Mouse (Mus musculus) heart, embryonic 10.5 days (tissue): ENCODE results near the gene Nupr1l. TPM values are rescaled to one million over a fixed set of nuclear protein-coding genes. Genes with fewer than 3 reads are reported as not detected.
A peak's percentile ranks its signal among the peaks of the same experiment; 100 is the strongest.
"Not testable (repeated sequence)": the region's sequence is repeated elsewhere in the genome, so short reads cannot be mapped to it uniquely, and the experiment has no call there.

Experiments used
- DNase-seq: peaks from one replicate; pipeline ENCODE4 v3.0.0-alpha.2; 2017; ENCODE audit warnings: low spot score
- H3K27ac ChIP-seq: fragments of 300-500 bp; sonication (generic); 2 replicates; pipeline ENCODE4 v1.5.1; 2016; ENCODE audit warnings: mild to moderate bottlenecking
- H3K27me3 ChIP-seq: fragments of 300-500 bp; sonication (generic); 2 replicates; pipeline ENCODE4 v1.6.1; 2016; ENCODE audit warnings: mild to moderate bottlenecking; ENCODE audit not compliant: poor library complexity, insufficient read depth, severe bottlenecking
- H3K36me3 ChIP-seq: fragments of 300-500 bp; sonication (generic); 2 replicates; pipeline ENCODE4 v1.6.1; 2016; ENCODE audit warnings: mild to moderate bottlenecking, moderate library complexity
- H3K4me1 ChIP-seq: fragments of 300-500 bp; sonication (generic); 2 replicates; pipeline ENCODE4 v1.6.1; 2016; ENCODE audit warnings: mild to moderate bottlenecking
- H3K4me3 ChIP-seq: fragments of 300-500 bp; sonication (generic); 2 replicates; pipeline ENCODE4 v1.5.1; 2016; ENCODE audit warnings: mild to moderate bottlenecking, moderate library complexity
- H3K9me3 ChIP-seq: fragments of 300-500 bp; sonication (generic); 2 replicates; pipeline ENCODE4 v1.6.1; 2016; ENCODE audit warnings: mild to moderate bottlenecking, moderate library complexity
- WGBS: fragments of 180-500 bp; shearing (Covaris S2); methylation state at CpG from one replicate; pipeline ENCODE4 v1.1.7; 2016; 5-methylcytosine and 5-hydroxymethylcytosine counted together
- polyA plus RNA-seq: library from polyadenylated mRNA; unstranded; fragments of >200 nt; fragmentation: Nextera tagmentation; extraction: Ambion mirVana; gene quantifications from 2 replicates; pipeline ENCODE4 v1.2.1, GENCODE M21; 2016

Gene Nupr1l
- polyA plus RNA-seq, 1 experiment from 2014 or later, result 1.8 TPM

DNA sequence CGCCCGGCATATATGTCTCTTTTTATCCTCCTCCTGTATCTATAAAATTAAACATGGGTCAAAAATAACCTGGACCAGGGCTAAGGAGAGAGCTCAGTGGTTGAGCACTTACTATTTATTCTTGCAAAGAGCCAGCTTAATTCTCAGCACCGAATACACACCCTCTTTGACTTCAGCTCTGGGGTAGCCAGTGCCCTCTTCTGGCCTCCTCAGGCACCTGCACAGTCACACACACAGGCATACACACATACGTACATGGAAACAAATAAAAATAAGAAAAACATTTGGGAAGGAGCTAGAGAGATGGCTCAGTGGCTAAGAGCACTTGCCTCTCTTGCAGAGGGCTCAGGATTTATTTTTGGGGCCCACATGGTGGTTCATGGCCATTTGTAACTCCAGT is 13.6 kb downstream of the Nupr1l start:
- H3K4me3 ChIP-seq, result no peak overlapping the region
- no peaks in the 10 kb centered on the region for H3K9me3 ChIP-seq
- WGBS, result 90% methylated on average over 4 of the region's 4 CpGs
- no peaks in the 10 kb centered on the region for H3K4me1 ChIP-seq
- H3K27me3 ChIP-seq, result no peaks in the 10 kb centered on the region
- H3K27ac ChIP-seq, result no peak overlapping the region
- no peak for DNase-seq
- H3K36me3 ChIP-seq, result no peaks in the 10 kb centered on the region

DNA sequence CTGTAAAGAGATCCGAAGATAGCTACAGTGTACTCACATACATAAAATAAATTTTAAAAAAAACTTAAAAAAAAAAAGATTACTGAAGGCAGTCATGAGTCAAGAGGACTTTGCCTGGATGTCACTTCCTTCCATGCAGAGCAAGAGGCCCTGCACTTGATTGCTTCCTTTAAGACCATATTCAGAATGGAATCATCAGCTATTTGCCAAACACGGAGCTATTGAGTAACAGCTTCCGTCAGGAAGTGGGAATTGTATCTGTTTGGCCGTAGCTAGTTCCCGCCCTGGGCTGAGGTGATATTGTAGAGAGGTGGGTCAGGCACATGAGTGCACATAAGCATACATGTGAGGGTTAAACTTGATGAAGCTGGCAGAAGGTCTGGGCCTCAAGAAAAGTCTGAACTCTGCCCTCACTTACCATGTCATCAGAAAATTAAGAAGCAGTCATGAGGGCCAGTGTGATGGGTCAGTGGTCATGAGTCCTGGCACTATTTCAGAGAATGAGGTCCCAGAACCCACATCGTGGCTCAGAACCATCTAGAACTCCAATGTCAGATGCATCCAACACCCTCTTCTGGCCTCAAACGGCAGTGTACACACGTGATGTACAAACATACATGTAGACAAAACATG is 16.6 kb downstream of the Nupr1l start:
- WGBS, result 83% methylated on average over 8 of the region's 8 CpGs
- Histone ChIP-seq H3K4me1 (no peaks in the 10 kb centered on the region), H3K36me3 (no peaks in the 10 kb centered on the region), H3K4me3 (no peak overlapping the region), H3K9me3 (no peaks in the 10 kb centered on the region), H3K27me3 (no peaks in the 10 kb centered on the region), H3K27ac (no peak overlapping the region)
- DNase-seq, result no peak

DNA sequence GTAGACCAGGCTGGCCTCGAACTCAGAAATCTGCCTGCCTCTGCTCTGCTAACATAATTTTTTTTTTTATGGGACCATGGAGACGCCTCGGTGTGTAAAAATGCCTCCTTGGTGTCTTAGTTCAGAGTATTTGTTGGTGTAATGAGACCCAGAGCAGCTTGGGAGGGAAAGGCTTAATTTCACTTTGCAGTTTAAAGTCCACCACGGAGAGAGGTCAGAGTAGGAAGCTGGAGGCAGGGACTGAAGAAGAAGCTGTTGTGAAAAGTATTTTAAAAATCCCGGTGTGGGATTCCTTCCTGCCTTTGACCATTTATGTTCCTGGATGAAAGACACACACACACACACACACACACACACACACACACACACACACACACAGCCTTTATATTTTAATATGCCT is 17.6 kb downstream of the Nupr1l start:
- WGBS, result 71% methylated on average over 5 of the region's 5 CpGs
- no peak overlapping the region for H3K4me3 ChIP-seq
- H3K4me1 ChIP-seq, result no peaks in the 10 kb centered on the region
- no peaks in the 10 kb centered on the region for H3K27me3 ChIP-seq
- no peak overlapping the region for H3K27ac ChIP-seq
- no peak for DNase-seq
- no peaks in the 10 kb centered on the region for H3K9me3 ChIP-seq
- no peaks in the 10 kb centered on the region for H3K36me3 ChIP-seq

DNA sequence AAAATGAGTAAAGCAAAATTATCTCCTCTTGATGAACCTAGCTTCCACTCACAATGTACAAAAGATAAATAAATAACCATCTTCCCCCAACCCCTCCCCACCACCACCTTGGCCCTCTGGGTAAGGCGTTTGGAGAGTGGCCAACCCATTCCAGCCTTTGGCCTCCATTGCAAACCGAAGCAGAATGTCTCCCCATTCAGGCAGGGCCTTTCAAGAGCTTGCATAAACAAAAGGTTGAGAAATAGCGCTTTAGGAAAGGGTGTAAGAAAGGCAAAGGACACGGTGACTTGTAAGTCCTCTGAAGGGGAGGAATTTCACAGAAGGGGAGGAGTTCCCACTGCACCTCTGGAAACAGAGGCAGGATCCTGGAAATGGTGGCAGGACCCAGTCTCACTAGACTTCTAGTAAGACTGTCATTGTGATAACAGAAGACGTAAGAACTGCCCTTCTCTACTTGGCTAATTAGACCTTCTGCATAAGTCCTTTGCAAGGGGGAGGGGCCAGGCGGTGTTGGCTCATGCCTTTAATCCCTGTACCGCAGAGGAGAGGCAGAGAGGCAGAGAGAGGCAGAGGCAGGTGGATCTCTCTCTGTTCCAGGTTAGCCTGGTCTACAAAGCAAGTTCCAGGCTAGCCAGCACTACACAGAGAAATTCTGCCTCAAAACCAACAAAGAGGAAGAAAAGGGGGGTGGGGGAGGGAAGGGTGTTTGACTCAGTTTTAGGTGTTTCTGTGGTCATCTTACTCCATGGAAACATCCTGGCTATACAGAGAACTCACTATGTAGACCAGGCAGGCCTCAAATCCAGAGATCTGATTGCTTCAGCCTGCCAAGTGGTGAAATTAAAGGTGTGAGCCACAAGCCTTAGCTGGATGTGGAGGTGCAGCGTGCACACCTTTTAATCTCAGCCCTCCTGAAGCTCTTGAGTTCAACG is 21.9 kb downstream of the Nupr1l start:
- peak; percentile 63 for DNase-seq
- no peak overlapping the region for H3K4me3 ChIP-seq
- H3K27ac ChIP-seq, result no peak overlapping the region
- H3K36me3 ChIP-seq, result no peaks in the 10 kb centered on the region
- no peaks in the 10 kb centered on the region for H3K4me1 ChIP-seq
- WGBS, result 53% methylated on average over 9 of the region's 9 CpGs
- H3K9me3 ChIP-seq, result no peaks in the 10 kb centered on the region
- no peaks in the 10 kb centered on the region for H3K27me3 ChIP-seq

DNA sequence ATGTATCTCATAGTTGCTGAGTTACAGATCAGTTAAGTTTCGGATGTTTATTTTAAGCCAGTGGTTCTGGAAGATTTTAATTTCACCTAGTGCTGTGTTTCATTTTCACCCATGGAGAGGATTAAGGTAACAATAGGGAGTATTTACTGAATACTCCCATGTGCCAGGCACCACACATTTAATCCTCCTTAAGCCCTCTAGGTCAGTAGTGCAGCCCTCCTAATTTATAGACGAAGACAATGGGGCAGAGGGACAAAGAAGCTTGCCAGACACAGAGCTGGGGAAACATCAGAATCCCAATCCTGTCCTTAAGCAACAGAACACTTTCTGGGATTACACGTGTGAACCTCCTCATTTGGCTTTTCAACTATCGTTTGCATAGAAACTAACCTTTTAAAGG is 28.6 kb downstream of the Nupr1l start:
- no peak overlapping the region for H3K27ac ChIP-seq
- no peaks in the 10 kb centered on the region for H3K27me3 ChIP-seq
- no peaks in the 10 kb centered on the region for H3K9me3 ChIP-seq
- H3K36me3 ChIP-seq, result no peaks in the 10 kb centered on the region
- DNase-seq, result no peak
- WGBS, result 49% methylated on average over 4 of the region's 4 CpGs
- H3K4me3 ChIP-seq, result no peak overlapping the region
- H3K4me1 ChIP-seq, result no peaks in the 10 kb centered on the region; the same call in none of the 2 replicates

DNA sequence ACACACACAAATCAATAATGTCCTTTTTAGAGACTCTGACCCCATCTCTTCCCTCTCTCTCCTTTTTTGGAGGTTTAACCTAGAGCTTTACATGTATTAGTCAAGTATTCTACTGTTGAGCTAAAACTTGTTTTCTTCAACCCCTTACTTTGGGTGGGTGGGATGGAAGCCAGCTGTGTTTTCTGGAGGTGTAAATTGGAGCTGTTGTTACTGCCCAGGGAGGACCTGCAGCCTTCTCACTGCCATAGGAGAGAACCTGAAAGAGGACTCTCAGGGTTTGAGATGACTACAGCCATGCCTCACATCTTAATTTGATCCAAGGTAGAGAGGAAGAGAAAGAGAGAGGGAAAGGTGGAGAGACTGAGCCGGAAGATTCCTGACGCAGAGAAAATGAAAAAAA is 31.9 kb downstream of the Nupr1l start:
- WGBS, result 49% methylated on average over 2 of the region's 2 CpGs
- Histone ChIP-seq H3K36me3 (peaks cover 6% of the 10 kb centered on the region; the same call in 1 of the 2 replicates), H3K4me1 (no peaks in the 10 kb centered on the region; the same call in none of the 2 replicates), H3K27me3 (no peaks in the 10 kb centered on the region), H3K4me3 (no peak overlapping the region), H3K9me3 (no peaks in the 10 kb centered on the region), H3K27ac (no peak overlapping the region)
- no peak for DNase-seq

DNA sequence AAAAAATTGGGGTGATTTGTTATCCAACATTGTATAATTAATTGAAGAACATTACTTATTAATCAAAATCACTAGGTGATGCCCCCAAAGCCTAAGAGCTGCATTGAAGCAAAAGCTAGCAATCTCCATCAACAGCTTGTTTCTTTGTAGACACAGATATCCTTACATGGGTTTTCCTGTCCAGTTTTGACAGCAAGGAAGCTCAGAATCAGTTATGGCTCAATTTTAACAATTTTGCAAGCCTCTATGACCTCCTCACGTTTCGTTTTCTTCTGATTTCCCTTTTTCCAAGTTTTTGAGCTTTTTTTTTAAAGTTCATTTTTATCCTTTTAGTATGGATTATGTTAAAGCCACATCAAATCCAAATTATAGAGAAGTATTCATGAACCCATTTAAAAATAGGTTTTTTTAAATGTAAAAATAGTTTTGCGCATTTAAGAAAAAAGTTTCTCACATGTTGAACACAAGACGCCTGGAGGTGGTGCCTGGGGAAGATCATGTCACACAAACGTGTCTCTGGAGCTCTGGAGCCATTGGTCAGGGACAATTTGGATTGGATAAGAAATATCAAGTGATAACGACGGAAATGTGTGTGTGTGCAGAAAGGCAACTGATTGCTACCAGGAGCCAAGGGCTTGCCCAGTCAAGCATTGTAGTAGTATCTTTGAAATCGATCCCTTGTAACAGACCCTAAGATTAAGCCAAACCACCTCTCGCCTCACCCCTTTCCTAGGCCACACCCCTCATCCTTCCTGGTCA is 32.6 kb downstream of the Nupr1l start:
- Histone ChIP-seq H3K4me1 (no peaks in the 10 kb centered on the region; the same call in none of the 2 replicates), H3K27ac (peak overlapping the region; percentile 76), H3K36me3 (peaks cover 10% of the 10 kb centered on the region; the same call in 1 of the 2 replicates), H3K9me3 (no peaks in the 10 kb centered on the region), H3K27me3 (no peaks in the 10 kb centered on the region), H3K4me3 (peak overlapping the region; percentile 93)
- DNase-seq, result no peak
- WGBS, result 8% methylated on average over 9 of the region's 9 CpGs

DNA sequence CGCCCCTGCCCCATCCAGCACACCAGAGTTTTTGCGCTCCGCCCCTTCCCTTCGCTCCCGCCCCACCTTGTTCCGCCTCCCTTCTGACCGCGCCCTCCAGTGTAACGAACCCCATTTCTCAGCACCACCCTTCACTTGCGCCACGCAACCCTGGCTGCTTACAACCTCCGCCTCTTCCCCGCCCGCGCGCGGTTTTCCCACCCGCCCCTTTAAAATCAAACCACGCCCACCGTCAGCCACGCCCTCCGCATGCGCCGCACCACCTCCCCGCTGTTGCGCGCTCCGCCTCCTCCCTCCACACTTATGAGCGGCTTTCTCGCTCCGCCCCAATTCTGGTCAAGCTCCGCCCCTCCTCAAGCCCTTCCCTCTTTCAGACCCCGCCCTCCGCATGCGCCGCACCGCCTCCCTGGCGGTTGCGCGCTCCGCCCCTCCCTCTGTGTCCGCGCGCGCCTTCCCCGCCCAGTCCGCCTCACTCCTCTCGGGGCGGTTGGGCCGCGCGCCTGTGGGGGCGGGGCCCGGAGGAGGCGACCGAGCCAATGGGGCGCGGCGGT is 33.2 kb downstream of the Nupr1l start, which contains the start of gene Vkorc1l1:
Gene Vkorc1l1 (plus strand): TSS at position 476 of the 551 bp plus-strand sequence.
- Histone ChIP-seq H3K27me3 (no peaks in the 10 kb centered on the region), H3K36me3 (peaks cover 10% of the 10 kb centered on the region; the same call in 1 of the 2 replicates), H3K4me1 (no peaks in the 10 kb centered on the region; the same call in none of the 2 replicates), H3K4me3 (peak within 1 kb of the TSS; percentile 93), H3K27ac (peak within 1 kb of the TSS; percentile 93), H3K9me3 (no peaks in the 10 kb centered on the region)
- peak; percentile 99 for DNase-seq
- under 1% methylated on average over 59 of the region's 59 CpGs for WGBS

DNA sequence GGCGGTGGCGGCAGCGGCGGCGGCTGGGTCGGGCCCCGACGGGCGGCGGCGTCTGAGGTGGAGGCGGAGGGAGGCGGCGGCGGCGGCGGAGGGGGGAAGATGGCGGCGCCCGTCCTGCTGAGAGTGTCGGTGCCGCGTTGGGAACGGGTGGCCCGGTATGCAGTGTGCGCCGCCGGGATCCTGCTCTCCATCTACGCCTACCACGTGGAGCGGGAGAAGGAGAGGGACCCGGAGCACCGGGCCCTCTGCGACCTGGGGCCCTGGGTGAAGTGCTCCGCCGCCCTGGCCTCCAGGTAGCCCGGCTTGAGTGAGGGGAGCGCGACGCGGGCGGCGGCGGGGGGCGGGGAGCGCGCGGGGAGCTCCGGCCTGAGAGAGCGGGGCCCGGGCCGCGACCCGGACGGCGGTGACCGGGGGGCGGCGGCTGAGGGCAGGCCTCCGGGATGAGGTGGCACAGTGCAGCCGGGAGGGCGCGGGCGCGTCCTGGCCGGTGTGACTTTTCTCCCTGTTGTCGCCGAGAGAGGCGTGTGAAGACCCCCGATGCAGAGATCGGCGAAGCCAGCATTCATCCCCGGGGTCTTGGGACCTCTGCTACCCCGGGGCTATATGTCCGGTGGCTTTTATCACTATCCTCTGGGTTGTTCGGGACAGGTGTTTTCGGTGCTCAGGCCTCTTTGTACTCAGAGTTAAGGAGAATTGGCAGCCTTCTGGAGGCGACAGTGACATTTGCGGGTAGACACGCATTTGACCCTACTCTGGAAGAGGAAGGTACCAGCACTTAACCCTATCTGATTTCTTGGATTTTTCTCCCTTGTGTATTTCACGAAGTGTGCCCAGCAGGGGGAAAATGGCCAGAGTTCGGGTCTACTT is 34.0 kb downstream of the Nupr1l start:
- not testable (repeated sequence) for H3K4me1 ChIP-seq, H3K27me3 ChIP-seq, H3K9me3 ChIP-seq
- Histone ChIP-seq H3K27ac (peak overlapping the region; percentile 93), H3K36me3 (peaks cover 10% of the 10 kb centered on the region; the same call in 1 of the 2 replicates), H3K4me3 (peak overlapping the region; percentile 93)
- DNase-seq, result peak; percentile 79
- WGBS, result under 1% methylated on average over 53 of the region's 82 CpGs

DNA sequence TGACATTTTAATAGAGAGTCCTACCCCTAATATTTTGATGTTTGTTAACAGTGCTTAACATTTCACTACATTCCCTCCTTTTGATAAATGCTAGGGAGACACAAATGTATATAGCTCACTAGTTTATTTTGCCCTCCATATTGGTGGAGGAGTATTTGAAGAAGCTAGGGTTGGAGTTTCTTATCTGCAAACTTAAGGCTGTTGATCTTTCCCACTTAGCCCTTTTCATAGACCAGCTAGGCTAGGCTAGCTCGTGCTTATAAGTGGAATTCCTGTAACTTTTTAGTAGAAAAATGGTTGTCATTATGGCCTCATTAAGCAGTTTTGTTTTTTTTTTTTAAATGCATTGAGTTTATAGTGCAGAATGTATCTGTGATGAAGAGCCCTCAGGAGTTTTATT is 35.1 kb downstream of the Nupr1l start:
- WGBS, result 57% methylated on average over 1 of the region's 1 CpGs
- Histone ChIP-seq H3K4me3 (peak overlapping the region; percentile 93; the same call in 1 of the 2 replicates), H3K27ac (no peak overlapping the region), H3K36me3 (peaks cover 10% of the 10 kb centered on the region; the same call in 1 of the 2 replicates), H3K9me3 (no peaks in the 10 kb centered on the region), H3K27me3 (no peaks in the 10 kb centered on the region), H3K4me1 (no peaks in the 10 kb centered on the region; the same call in none of the 2 replicates)
- no peak for DNase-seq

DNA sequence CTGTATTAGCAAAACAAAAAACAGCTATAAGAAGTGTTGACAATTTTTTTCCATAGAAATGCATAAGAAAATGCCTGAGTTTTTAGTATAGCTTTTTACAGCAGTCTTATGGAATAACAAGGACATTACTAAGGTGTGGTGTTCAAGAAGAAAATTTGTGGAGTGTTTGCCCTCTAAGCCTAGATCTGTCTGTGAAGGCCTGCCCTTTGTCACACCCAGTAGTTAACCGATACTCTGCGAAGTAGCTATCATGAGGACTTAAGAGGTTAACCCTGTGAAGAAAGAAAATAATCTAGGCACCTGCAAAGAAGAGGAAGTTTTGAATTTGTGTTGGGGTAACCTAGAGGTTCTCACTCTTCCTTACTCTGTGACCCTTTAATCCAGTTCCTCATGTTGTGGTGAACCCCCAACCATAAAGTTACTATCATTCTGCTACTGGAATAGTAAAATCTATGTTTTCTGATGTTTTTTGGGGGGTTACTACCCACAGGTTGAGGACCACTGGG is 39.2 kb downstream of the Nupr1l start:
- WGBS, result 79% methylated on average over 2 of the region's 2 CpGs
- Histone ChIP-seq H3K27me3 (no peaks in the 10 kb centered on the region), H3K4me1 (no peaks in the 10 kb centered on the region), H3K9me3 (no peaks in the 10 kb centered on the region), H3K27ac (no peak overlapping the region), H3K4me3 (no peak overlapping the region), H3K36me3 (peaks cover 10% of the 10 kb centered on the region; the same call in 1 of the 2 replicates)
- no peak for DNase-seq
